8 mouse cellular contexts compared by ENCODE assay signal in the genomic region with DNA sequence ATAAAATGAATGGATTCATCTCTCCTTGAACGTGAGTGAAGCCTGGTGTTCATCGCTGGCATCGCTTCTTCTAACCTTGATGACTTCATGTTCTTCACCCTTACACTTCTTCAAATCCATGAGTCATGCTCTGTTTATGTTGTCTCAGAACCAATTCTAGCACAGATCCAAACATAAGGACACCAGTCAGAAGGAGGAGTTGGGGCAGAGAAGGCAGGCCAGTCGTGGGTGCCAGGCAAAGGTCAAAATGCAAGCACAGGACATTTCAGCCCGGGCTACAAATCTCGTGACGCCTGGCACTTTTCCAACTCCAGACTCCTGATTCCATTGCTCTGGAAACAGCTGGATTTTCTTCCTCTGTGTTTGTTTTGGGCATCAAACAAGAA. TPM values are rescaled to one million over a fixed set of nuclear protein-coding genes. Genes with fewer than 3 reads are reported as not detected.
A peak's percentile ranks its signal among the peaks of the same experiment; 100 is the strongest.
DNase-seq lines count a peak whose midpoint lies in the region; ATAC-seq lines count a peak whose summit lies in the region.

No protein-coding gene starts in this region.

- H3K36me3 ChIP-seq in embryonic facial prominence, embryonic 11.5 days (replicated peaks; ENCODE audit: control insufficient read depth, insufficient read depth, low read depth, low read length): no peaks in the 10 kb centered on the region
- no peaks in the 10 kb centered on the region for H3K36me3 ChIP-seq in intestine, embryonic 16.5 days (ENCODE audit: control insufficient read depth, insufficient read depth, low read length)
- no peaks in the 10 kb centered on the region for H3K36me3 ChIP-seq in limb, embryonic 11.5 days (ENCODE audit: control insufficient read depth, insufficient read depth, low read length)
- 0 out of 2 replicates have a peak, but pooled peaks cover 1% of the 10 kb centered on the region for H3K36me3 ChIP-seq in midbrain, embryonic 10.5 days
- H3K36me3 ChIP-seq in splenic B cell, adult 2 months (ENCODE audit: control insufficient read depth, insufficient read depth, low read length, poor library complexity, severe bottlenecking): no peaks in the 10 kb centered on the region

- H3K9ac ChIP-seq in embryonic facial prominence, embryonic 11.5 days (replicated peaks; ENCODE audit: low read length): no peak overlapping the region; the same call in 1 of the 2 replicates
- H3K9ac ChIP-seq in intestine, embryonic 16.5 days (ENCODE audit: low read depth, low read length): peak overlapping the region; percentile 47; the same call in 1 of the 2 replicates
- H3K9ac ChIP-seq in limb, embryonic 11.5 days (ENCODE audit: low read length): peak overlapping the region; percentile 30; the same call in 1 of the 2 replicates

- peak overlapping the region; percentile 81 for H3K4me2 ChIP-seq in embryonic facial prominence, embryonic 11.5 days (ENCODE audit: low read depth, low read length)
- peak overlapping the region; percentile 86 for H3K4me2 ChIP-seq in intestine, embryonic 16.5 days (ENCODE audit: low read depth, low read length)
- peak overlapping the region; percentile 90; the same call in 1 of the 2 replicates for H3K4me2 ChIP-seq in limb, embryonic 11.5 days (ENCODE audit: low read depth, severe bottlenecking)

- ATAC-seq in frontal cortex, adult (ENCODE audit: low TSS enrichment): peak; percentile 2; the same call in 1 of the 2 replicates
- 0 out of 2 replicates have a peak, but pooled peaks have one; percentile 16 for ATAC-seq in embryonic facial prominence, embryonic 11.5 days (replicated peaks; ENCODE audit: insufficient number of reproducible peaks, low FRiP score, low TSS enrichment, low read depth)
- ATAC-seq in granulocyte monocyte progenitor cell, adult 5-6 weeks (replicated peaks; ENCODE audit: poor library complexity, severe bottlenecking): peak; percentile 19; the same call in 1 of the 2 replicates
- peak; percentile 73 for ATAC-seq in intestine, embryonic 16.5 days
- ATAC-seq in limb, embryonic 11.5 days (ENCODE audit: insufficient number of reproducible peaks, low FRiP score, low TSS enrichment, low read depth): peak; percentile 16; the same call in 1 of the 2 replicates

- no peak for DNase-seq in frontal cortex, postnatal 25 days (ENCODE audit: low spot score in 2 of 2)
- peak; percentile 58 for DNase-seq in embryonic facial prominence, embryonic 11.5 days (ENCODE audit: low spot score)
- DNase-seq in limb, embryonic 11.5 days (ENCODE audit: low spot score): peak; percentile 53
- DNase-seq in midbrain, embryonic 10.5 days (ENCODE audit: low spot score): peak; percentile 30
- peak; percentile 23 for DNase-seq in splenic B cell, adult 2 months (ENCODE audit: low read depth, low spot score)

- no peaks in the 10 kb centered on the region for H3K9me3 ChIP-seq in embryonic facial prominence, embryonic 11.5 days (replicated peaks; ENCODE audit: control insufficient read depth, low read length)
- H3K9me3 ChIP-seq in intestine, embryonic 16.5 days (ENCODE audit: control insufficient read depth, low read length): no peaks in the 10 kb centered on the region
- H3K9me3 ChIP-seq in limb, embryonic 11.5 days (ENCODE audit: control insufficient read depth, low read length): no peaks in the 10 kb centered on the region
- H3K9me3 ChIP-seq in midbrain, embryonic 10.5 days (replicated peaks): no peaks in the 10 kb centered on the region

- no peaks in the 10 kb centered on the region for H3K4me1 ChIP-seq in embryonic facial prominence, embryonic 11.5 days (ENCODE audit: control insufficient read depth, insufficient read depth, low read length)
- H3K4me1 ChIP-seq in intestine, embryonic 16.5 days (ENCODE audit: control insufficient read depth, insufficient read depth, low read length): peaks cover 10% of the 10 kb centered on the region
- peaks cover 6% of the 10 kb centered on the region; the same call in 1 of the 2 replicates for H3K4me1 ChIP-seq in limb, embryonic 11.5 days (ENCODE audit: control insufficient read depth, insufficient read depth, low read length)
- H3K4me1 ChIP-seq in midbrain, embryonic 10.5 days: peaks cover 25% of the 10 kb centered on the region

- 36% methylated on average over 7 of the region's 7 CpGs for WGBS in embryonic facial prominence, embryonic 11.5 days
- 27% methylated on average over 7 of the region's 7 CpGs for WGBS in intestine, embryonic 16.5 days
- 32% methylated on average over 7 of the region's 7 CpGs for WGBS in limb, embryonic 11.5 days
- 38% methylated on average over 7 of the region's 7 CpGs for WGBS in midbrain, embryonic 10.5 days

- no peak overlapping the region for H3K27ac ChIP-seq in embryonic facial prominence, embryonic 11.5 days (replicated peaks; ENCODE audit: low read depth, low read length)
- H3K27ac ChIP-seq in intestine, embryonic 16.5 days (ENCODE audit: low read length): peak overlapping the region; percentile 49
- H3K27ac ChIP-seq in limb, embryonic 11.5 days (replicated peaks; ENCODE audit: low read depth, low read length): no peak overlapping the region
- peak overlapping the region; percentile 89 for H3K27ac ChIP-seq in midbrain, embryonic 10.5 days (replicated peaks)

- no peaks in the 10 kb centered on the region for H3K27me3 ChIP-seq in embryonic facial prominence, embryonic 11.5 days (ENCODE audit: control insufficient read depth, insufficient read depth, low read length)
- no peaks in the 10 kb centered on the region for H3K27me3 ChIP-seq in intestine, embryonic 16.5 days (replicated peaks; ENCODE audit: control insufficient read depth, insufficient read depth, low read length)
- no peaks in the 10 kb centered on the region for H3K27me3 ChIP-seq in limb, embryonic 11.5 days (ENCODE audit: control insufficient read depth, insufficient read depth, low read length)
- H3K27me3 ChIP-seq in midbrain, embryonic 10.5 days (ENCODE audit: low read depth, poor library complexity, severe bottlenecking): no peaks in the 10 kb centered on the region
- H3K27me3 ChIP-seq in splenic B cell, adult 2 months (ENCODE audit: control insufficient read depth, insufficient read depth, low read length, poor library complexity, severe bottlenecking): no peaks in the 10 kb centered on the region

- peak overlapping the region; percentile 84 for H3K4me3 ChIP-seq in embryonic facial prominence, embryonic 11.5 days (ENCODE audit: low read depth, low read length)
- peak overlapping the region; percentile 72 for H3K4me3 ChIP-seq in intestine, embryonic 16.5 days (ENCODE audit: low read length)
- H3K4me3 ChIP-seq in limb, embryonic 11.5 days (ENCODE audit: low read depth, low read length): peak overlapping the region; percentile 74
- peak overlapping the region; percentile 73 for H3K4me3 ChIP-seq in midbrain, embryonic 10.5 days

RNA-seq across cellular contexts. Expression of a gene that starts 0.4 kb away (rescaled TPM):
- 17.5 and 19.4 TPM in 2 replicates for polyA plus RNA-seq in embryonic facial prominence, embryonic 11.5 days (2014; fragmentation: Nextera tagmentation; extraction: Ambion mirVana)
- total RNA-seq in granulocyte monocyte progenitor cell, adult 5-6 weeks (2014; fragmentation: Nextera tagmentation): 37.4 and 45.0 TPM in 2 replicates
- total RNA-seq in granulocyte monocyte progenitor cell, adult 5-6 weeks (2017): 39.8 and 76.6 TPM in 2 replicates
- 37.9 and 38.7 TPM in 2 replicates for polyA plus RNA-seq in intestine, embryonic 16.5 days (2015; fragmentation: Nextera tagmentation; extraction: Ambion mirVana)
- polyA plus RNA-seq in limb, embryonic 11.5 days (2014; fragmentation: Nextera tagmentation; extraction: Ambion mirVana): 11.7 and 12.2 TPM in 2 replicates
- 47.1 and 59.3 TPM in 2 replicates for polyA plus RNA-seq in midbrain, embryonic 10.5 days (2016; fragmentation: Nextera tagmentation; extraction: Ambion mirVana)

RNA-seq across cellular contexts. Expression of a gene that starts 20.2 kb away (rescaled TPM):
- not detected in 2 replicates for polyA plus RNA-seq in embryonic facial prominence, embryonic 11.5 days (2014; fragmentation: Nextera tagmentation; extraction: Ambion mirVana)
- 0.53 TPM in 1 of 2 replicates, not detected in the other for total RNA-seq in granulocyte monocyte progenitor cell, adult 5-6 weeks (2014; fragmentation: Nextera tagmentation)
- total RNA-seq in granulocyte monocyte progenitor cell, adult 5-6 weeks (2017): not detected in 2 replicates
- polyA plus RNA-seq in intestine, embryonic 16.5 days (2015; fragmentation: Nextera tagmentation; extraction: Ambion mirVana): 0.11 TPM in 1 of 2 replicates, not detected in the other
- polyA plus RNA-seq in limb, embryonic 11.5 days (2014; fragmentation: Nextera tagmentation; extraction: Ambion mirVana): not detected in 2 replicates
- not detected in 2 replicates for polyA plus RNA-seq in midbrain, embryonic 10.5 days (2016; fragmentation: Nextera tagmentation; extraction: Ambion mirVana)

RNA-seq across cellular contexts. Expression of a gene that starts 25.6 kb away (rescaled TPM):
- polyA plus RNA-seq in embryonic facial prominence, embryonic 11.5 days (2014; fragmentation: Nextera tagmentation; extraction: Ambion mirVana): 0.36 TPM in 1 of 2 replicates, not detected in the other
- 15.1 and 18.4 TPM in 2 replicates for total RNA-seq in granulocyte monocyte progenitor cell, adult 5-6 weeks (2014; fragmentation: Nextera tagmentation)
- 16.9 and 23.2 TPM in 2 replicates for total RNA-seq in granulocyte monocyte progenitor cell, adult 5-6 weeks (2017)
- polyA plus RNA-seq in intestine, embryonic 16.5 days (2015; fragmentation: Nextera tagmentation; extraction: Ambion mirVana): 0.06 TPM in 1 of 2 replicates, not detected in the other
- polyA plus RNA-seq in limb, embryonic 11.5 days (2014; fragmentation: Nextera tagmentation; extraction: Ambion mirVana): 0.38 TPM in 1 of 2 replicates, not detected in the other
- 0.10 TPM in 1 of 2 replicates, not detected in the other for polyA plus RNA-seq in midbrain, embryonic 10.5 days (2016; fragmentation: Nextera tagmentation; extraction: Ambion mirVana)

RNA-seq across cellular contexts. Expression of a gene that starts 45.2 kb away (rescaled TPM):
- not detected in 2 replicates for polyA plus RNA-seq in embryonic facial prominence, embryonic 11.5 days (2014; fragmentation: Nextera tagmentation; extraction: Ambion mirVana)
- total RNA-seq in granulocyte monocyte progenitor cell, adult 5-6 weeks (2014; fragmentation: Nextera tagmentation): not detected in 2 replicates
- total RNA-seq in granulocyte monocyte progenitor cell, adult 5-6 weeks (2017): not detected in 2 replicates
- polyA plus RNA-seq in intestine, embryonic 16.5 days (2015; fragmentation: Nextera tagmentation; extraction: Ambion mirVana): not detected in 2 replicates
- not detected in 2 replicates for polyA plus RNA-seq in limb, embryonic 11.5 days (2014; fragmentation: Nextera tagmentation; extraction: Ambion mirVana)
- not detected in 2 replicates for polyA plus RNA-seq in midbrain, embryonic 10.5 days (2016; fragmentation: Nextera tagmentation; extraction: Ambion mirVana)

RNA-seq across cellular contexts. Expression of a gene that starts 59.0 kb away (rescaled TPM):
- polyA plus RNA-seq in embryonic facial prominence, embryonic 11.5 days (2014; fragmentation: Nextera tagmentation; extraction: Ambion mirVana): not detected in 2 replicates
- 9.6 TPM in 1 of 2 replicates, not detected in the other for total RNA-seq in granulocyte monocyte progenitor cell, adult 5-6 weeks (2014; fragmentation: Nextera tagmentation)
- total RNA-seq in granulocyte monocyte progenitor cell, adult 5-6 weeks (2017): 0.34 TPM in 1 of 2 replicates, not detected in the other
- 1.6 and 2.4 TPM in 2 replicates for polyA plus RNA-seq in intestine, embryonic 16.5 days (2015; fragmentation: Nextera tagmentation; extraction: Ambion mirVana)
- polyA plus RNA-seq in limb, embryonic 11.5 days (2014; fragmentation: Nextera tagmentation; extraction: Ambion mirVana): not detected in 2 replicates
- 0.14 TPM in 1 of 2 replicates, not detected in the other for polyA plus RNA-seq in midbrain, embryonic 10.5 days (2016; fragmentation: Nextera tagmentation; extraction: Ambion mirVana)

Comparison
In these comparisons a context has a peak if more than half of its experiments do, and no peak if none do; other contexts are left out.
1. ATAC-seq: peak in every context shown above with its lines; median percentile 73 in intestine, embryonic 16.5 days; 19 in granulocyte monocyte progenitor cell, adult 5-6 weeks; 16 in embryonic facial prominence, embryonic 11.5 days; 16 in limb, embryonic 11.5 days; 2 in frontal cortex, adult.
2. DNase-seq: peak in embryonic facial prominence, embryonic 11.5 days (single experiment), limb, embryonic 11.5 days (single experiment), midbrain, embryonic 10.5 days (single experiment) and splenic B cell, adult 2 months (single experiment); none in frontal cortex, postnatal 25 days (0 of 2).
3. H3K27ac ChIP-seq: peak in intestine, embryonic 16.5 days (single experiment) and midbrain, embryonic 10.5 days (single experiment); none in embryonic facial prominence, embryonic 11.5 days (single experiment) and limb, embryonic 11.5 days (single experiment).
4. Peak in every context shown above with its lines, with median percentiles within 50 percentile points of each other: H3K4me2 ChIP-seq and H3K4me3 ChIP-seq.